Mouse (Mus musculus): ENCODE measurements at regions not wholly inside any gene's neighbourhood (a gene's known extent, or its start where the extent isn't known, plus 50 kb on each side); places are given as distances from the start of the nearest gene placed in this dataset.

GRCm38 (mm10) chr12:59822435-59822834 is 602.9 kb upstream of the Fbxo33 start:
- TF ChIP-seq EP300 (IDR thresholded peaks at IDR 0.05; ENCODE audit: low read depth) (no peak), CTCF (IDR thresholded peaks at IDR 0.05; ENCODE audit: low read depth) (no peak)

Measured in heart, postnatal 0 days (tissue).